Mouse (Mus musculus) A20 (cell line): ENCODE results near the gene Aif1.

ENCODE experiments used
- DNase-seq: peaks from one replicate; pipeline ENCODE4 v3.0.0-alpha.2; 2011; ENCODE audit warnings: low read depth, low spot score

The Aif1 gene

DNA sequence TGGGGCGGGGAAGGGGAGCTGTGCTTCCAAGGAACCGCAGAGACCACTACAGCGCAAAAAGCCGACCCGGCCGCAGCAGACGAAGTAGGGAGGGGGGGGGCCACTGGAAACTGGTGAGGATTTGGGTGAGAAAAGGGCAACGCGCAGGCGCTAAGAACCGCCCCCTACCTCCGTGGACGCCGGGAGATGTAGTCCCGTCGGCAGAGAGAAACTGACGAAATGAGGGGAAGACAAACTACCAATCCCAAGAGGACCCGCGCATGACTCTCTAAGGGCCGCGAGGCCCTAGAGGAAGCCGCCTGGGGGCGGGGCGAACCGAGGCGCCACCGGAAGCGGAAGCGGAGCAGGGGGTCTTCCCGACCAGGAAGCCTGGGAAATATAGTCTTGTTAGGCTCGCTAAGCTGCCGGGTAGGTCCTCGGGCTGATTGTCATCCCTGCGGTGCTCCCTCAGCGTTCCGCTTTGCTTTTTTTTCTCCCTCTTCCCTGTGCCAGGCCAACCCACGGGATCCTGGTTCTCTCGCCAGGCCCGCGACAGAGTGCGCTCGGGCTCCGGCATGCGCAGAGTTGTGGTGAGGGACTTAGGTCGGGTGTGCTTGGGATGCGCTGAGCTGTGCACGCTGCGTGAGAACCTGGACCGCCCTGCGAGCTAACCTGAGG is 54.6 kb downstream of the Aif1 start, which contains the start of gene Gpank1:
TSS of gene Gpank1 (plus strand) at position 313 of the 657 bp plus-strand sequence.
- DNase-seq, result peak; percentile 99
